Mouse (Mus musculus) midbrain, postnatal 0 days (tissue): ENCODE data around the gene Ddx20. TPM values are rescaled to one million over a fixed set of nuclear protein-coding genes. Genes with fewer than 3 reads are reported as not detected.

Experiments
- ATAC-seq: fragments of 200-750 bp; cut with Nextera tagmentation; 2 replicates; pipeline ENCODE4 v1.8.0; 2017; ENCODE audit warnings: moderate number of reproducible peaks, mild to moderate bottlenecking, moderate TSS enrichment, moderate library complexity; ENCODE audit not compliant: low FRiP score
- DNase-seq: peaks from one replicate; pipeline ENCODE4 v3.0.0-alpha.2; 2015; ENCODE audit warnings: low spot score
- H3K27ac ChIP-seq: fragments of 300-500 bp; sonication (generic); 2 replicates; pipeline ENCODE4 v1.5.1; 2014; ENCODE audit warnings: low read depth, mild to moderate bottlenecking, low read length, mixed read lengths
- H3K27me3 ChIP-seq: fragments of 300-500 bp; sonication (generic); 2 replicates; pipeline ENCODE4 v1.6.1; 2014; ENCODE audit warnings: low read length, control low read depth, mixed read lengths; ENCODE audit not compliant: insufficient read depth
- H3K36me3 ChIP-seq: fragments of 300-500 bp; sonication (generic); 2 replicates; pipeline ENCODE4 v1.6.1; 2014; ENCODE audit warnings: low read length, control low read depth, mixed read lengths; ENCODE audit not compliant: insufficient read depth
- H3K4me1 ChIP-seq: fragments of 300-500 bp; sonication (generic); 2 replicates; pipeline ENCODE4 v1.6.1; 2014; ENCODE audit warnings: mild to moderate bottlenecking, control low read depth, antibody characterized with exemption, low read length, mixed read lengths; ENCODE audit not compliant: insufficient read depth
- H3K4me2 ChIP-seq: fragments of 300-500 bp; sonication (generic); 2 replicates; pipeline ENCODE4 v1.6.1; 2014; ENCODE audit warnings: low read depth, mild to moderate bottlenecking, low read length, mixed read lengths; ENCODE audit not compliant: poor library complexity, severe bottlenecking
- H3K4me3 ChIP-seq: fragments of 300-500 bp; sonication (generic); 2 replicates; pipeline ENCODE4 v1.5.1; 2014; ENCODE audit warnings: low read depth, mild to moderate bottlenecking, low read length, moderate library complexity
- H3K9ac ChIP-seq: fragments of 300-500 bp; sonication (generic); replicated peaks from 2 replicates; pipeline ENCODE4 v1.6.1; 2014; ENCODE audit warnings: mild to moderate bottlenecking, low read length, moderate library complexity, mixed read lengths; ENCODE audit not compliant: poor library complexity, severe bottlenecking
- H3K9me3 ChIP-seq: fragments of 300-500 bp; sonication (generic); 2 replicates; pipeline ENCODE4 v1.6.1; 2016; ENCODE audit warnings: low read length, control low read depth
- CTCF ChIP-seq: IDR thresholded peaks from 2 replicates; pipeline ENCODE4 v1.5.1; 2016; ENCODE audit warnings: antibody characterized with exemption, mild to moderate bottlenecking
- WGBS: fragments of 180-500 bp; shearing (Covaris S2); extraction: QIAGEN DNeasy Blood & Tissue Kit; methylation state at CpG from one replicate; pipeline ENCODE4 v1.1.7; 2014; 5-methylcytosine and 5-hydroxymethylcytosine counted together
- polyA plus RNA-seq: library from polyadenylated mRNA; unstranded; fragments of >200 nt; fragmentation: Nextera tagmentation; extraction: Ambion mirVana; gene quantifications from 2 replicates; pipeline ENCODE4 v1.2.1, GENCODE M21; 2015
- total RNA-seq: library from RNA; depleted of rRNA; stranded (reverse); fragments of >200 nt; gene quantifications from 2 replicates; pipeline ENCODE4 v1.2.3, GENCODE M21; 2014; rRNA removed

Ddx20 gene
- total and polyA plus RNA-seq, 2 experiments from 2014 or later: 16.5 to 23.0 TPM

GRCm38 (mm10) chr3:105632296-105632695, 55.1 kb downstream of the Ddx20 start:
- no peaks in the 10 kb centered on the region for H3K27me3 ChIP-seq
- H3K9me3 ChIP-seq: no peaks in the 10 kb centered on the region
- no peaks in the 10 kb centered on the region for H3K4me1 ChIP-seq
- TF ChIP-seq CTCF: no peak
- no peak for ATAC-seq
- H3K4me3 ChIP-seq: no peak overlapping the region
- no peak overlapping the region for H3K27ac ChIP-seq
- H3K4me2 ChIP-seq: no peak overlapping the region
- WGBS: 62% methylated on average over 2 of the region's 2 CpGs
- no peaks in the 10 kb centered on the region for H3K36me3 ChIP-seq
- no peak overlapping the region for H3K9ac ChIP-seq
- DNase-seq: no peak

Other genes with a start within 250 kb of the Ddx20 start
- 67.4 and 80.5 TPM in 2 replicates for gene Kcnd3, start 235.2 kb downstream of the Ddx20 start, total RNA-seq
- 9.6 and 10.6 TPM in 2 replicates for gene Kcnd3, start 235.2 kb downstream of the Ddx20 start, polyA plus RNA-seq
- gene Inka2, start 17.0 kb upstream of the Ddx20 start, total RNA-seq: 7.2 and 7.7 TPM in 2 replicates
- gene Inka2, start 17.0 kb upstream of the Ddx20 start, polyA plus RNA-seq: 3.3 and 3.7 TPM in 2 replicates
- gene Rap1a, start 113.8 kb upstream of the Ddx20 start, total RNA-seq: 27.1 and 32.2 TPM in 2 replicates
- 59.9 and 66.0 TPM in 2 replicates for gene Rap1a, start 113.8 kb upstream of the Ddx20 start, polyA plus RNA-seq
- 0.66 and 0.77 TPM in 2 replicates for gene Adora3, start 183.3 kb upstream of the Ddx20 start, total RNA-seq
- 0.20 and 0.30 TPM in 2 replicates for gene Adora3, start 183.3 kb upstream of the Ddx20 start, polyA plus RNA-seq
- gene Tmigd3, start 183.3 kb upstream of the Ddx20 start, total RNA-seq: not detected in 2 replicates
- not detected in 2 replicates for gene Tmigd3, start 183.3 kb upstream of the Ddx20 start, polyA plus RNA-seq
- 0.33 and 1.0 TPM in 2 replicates for gene I830077J02Rik, start 245.1 kb upstream of the Ddx20 start, total RNA-seq
- gene I830077J02Rik, start 245.1 kb upstream of the Ddx20 start, polyA plus RNA-seq: 0.25 and 0.40 TPM in 2 replicates